Mouse (Mus musculus) ES-Bruce4 (cell line): Measurements from ENCODE around the gene Bloc1s4. TPM values are rescaled to one million over a fixed set of nuclear protein-coding genes. Genes with fewer than 3 reads are reported as not detected.

Experiments
- H3K27ac ChIP-seq: 2 replicates; pipeline ENCODE4 v1.5.1; 2012; ENCODE audit warnings: low read length, inconsistent platforms; ENCODE audit not compliant: insufficient read depth
- H3K27me3 ChIP-seq: 2 replicates; pipeline ENCODE4 v1.6.1; 2012; ENCODE audit warnings: mild to moderate bottlenecking, low read length, inconsistent platforms; ENCODE audit not compliant: control insufficient read depth, poor library complexity, insufficient read depth, severe bottlenecking
- H3K36me3 ChIP-seq: 2 replicates; pipeline ENCODE4 v1.6.1; 2012; ENCODE audit warnings: inconsistent platforms, mild to moderate bottlenecking, low read length, moderate library complexity; ENCODE audit not compliant: control insufficient read depth, poor library complexity, insufficient read depth, severe bottlenecking
- H3K4me1 ChIP-seq: one replicate; pipeline ENCODE4 v1.8.1; 2011; ENCODE audit warnings: low read length; ENCODE audit not compliant: control insufficient read depth, insufficient read depth
- H3K4me3 ChIP-seq: 2 replicates; pipeline ENCODE4 v1.5.1; 2011; ENCODE audit warnings: low read depth, mild to moderate bottlenecking, low read length
- H3K9ac ChIP-seq: 2 replicates; pipeline ENCODE4 v1.6.1; 2012; ENCODE audit warnings: low read depth, mild to moderate bottlenecking, inconsistent platforms; ENCODE audit not compliant: poor library complexity, severe bottlenecking
- H3K9me3 ChIP-seq: replicated peaks from 2 replicates; pipeline ENCODE4 v1.6.1; 2012; ENCODE audit warnings: mild to moderate bottlenecking, low read length, inconsistent platforms; ENCODE audit not compliant: control insufficient read depth, poor library complexity, insufficient read depth, severe bottlenecking
- CTCF ChIP-seq: IDR thresholded peaks from one replicate; pipeline ENCODE4 v1.8.1; 2011; ENCODE audit warnings: low read depth, low read length
- EP300 ChIP-seq: IDR thresholded peaks from 2 replicates; pipeline ENCODE4 v1.6.1; 2011; ENCODE audit warnings: low read depth, low read length; ENCODE audit not compliant: insufficient read depth
- POLR2A ChIP-seq: IDR thresholded peaks from one replicate; pipeline ENCODE4 v1.8.1; 2011; ENCODE audit warnings: low read length; ENCODE audit not compliant: insufficient read depth
- polyA plus RNA-seq: library from polyadenylated mRNA; stranded (reverse); fragments of >200 nt; gene quantifications from 2 replicates; pipeline ENCODE4 v1.2.4, GENCODE M21; 2011; ENCODE audit warnings: low read depth; ENCODE audit not compliant: missing spikeins, insufficient read depth, insufficient read length

Gene Bloc1s4
- polyA plus RNA-seq, 1 experiment = 8.6 TPM

DNA sequence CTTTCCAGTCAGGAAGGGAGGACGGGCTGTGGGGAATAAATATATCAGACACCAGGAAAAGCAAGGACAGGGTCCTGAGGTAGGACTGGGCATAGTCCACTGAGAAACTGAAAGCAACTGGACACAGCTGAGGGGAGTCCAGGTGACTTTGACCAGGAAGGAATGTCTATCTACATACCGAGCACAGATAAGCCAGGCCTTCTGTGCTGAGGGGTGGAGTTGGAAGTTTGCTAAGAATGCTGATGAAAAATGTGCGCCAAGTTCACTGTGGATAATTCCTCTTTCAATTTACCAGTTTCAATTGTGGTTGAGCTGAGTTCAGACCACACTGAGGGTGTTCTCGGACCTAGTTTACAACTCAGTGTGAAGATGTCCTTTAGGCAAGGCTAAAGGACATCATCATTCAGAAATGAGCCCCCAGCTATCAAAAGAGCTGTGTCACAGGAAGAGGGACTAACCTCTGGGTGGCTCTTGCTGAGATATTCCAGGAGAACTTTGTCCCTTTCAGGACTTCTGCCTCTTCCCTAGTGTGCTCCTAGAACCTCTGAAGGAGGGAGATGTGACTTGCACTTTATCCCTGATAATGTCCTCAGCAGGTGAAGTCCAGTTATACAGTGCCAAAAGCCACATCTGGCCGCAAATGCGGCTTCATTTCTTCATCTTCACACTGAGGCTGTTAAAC is 47.4 kb downstream of the Bloc1s4 start:
- Histone ChIP-seq H3K4me3 (no peak overlapping the region), H3K9ac (no peak overlapping the region), H3K9me3 (no peaks in the 10 kb centered on the region), H3K27ac (no peak overlapping the region), H3K27me3 (no peaks in the 10 kb centered on the region), H3K4me1 (no peaks in the 10 kb centered on the region), H3K36me3 (no peaks in the 10 kb centered on the region)
- no peak for TF ChIP-seq POLR2A
- no peak for TF ChIP-seq CTCF
- no peak for TF ChIP-seq EP300

DNA sequence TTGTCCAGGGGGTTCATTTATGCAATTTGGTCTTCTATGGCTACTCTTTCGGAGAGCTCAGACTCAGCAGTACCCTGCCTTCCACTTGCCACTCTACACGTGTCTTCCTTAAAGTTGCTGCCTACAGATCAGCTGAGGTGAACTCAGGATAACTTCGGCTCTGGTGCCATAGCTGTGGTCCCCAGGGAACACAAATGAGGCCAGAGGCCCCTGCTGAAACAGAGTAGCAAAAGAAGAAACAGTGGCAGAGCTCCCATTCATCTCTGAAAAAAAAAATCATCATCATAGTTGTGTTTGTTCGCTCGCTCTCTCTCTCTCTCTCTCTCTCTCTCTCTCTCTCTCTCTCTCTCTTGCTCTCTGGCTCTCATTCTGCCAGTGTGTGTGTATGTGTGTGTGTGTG is 49.8 kb downstream of the Bloc1s4 start:
- Histone ChIP-seq H3K27me3 (no peaks in the 10 kb centered on the region), H3K4me3 (no peak overlapping the region), H3K9me3 (no peaks in the 10 kb centered on the region), H3K27ac (no peak overlapping the region), H3K9ac (no peak overlapping the region), H3K36me3 (no peaks in the 10 kb centered on the region), H3K4me1 (no peaks in the 10 kb centered on the region)
- TF ChIP-seq POLR2A = no peak
- no peak for TF ChIP-seq EP300
- no peak for TF ChIP-seq CTCF

DNA sequence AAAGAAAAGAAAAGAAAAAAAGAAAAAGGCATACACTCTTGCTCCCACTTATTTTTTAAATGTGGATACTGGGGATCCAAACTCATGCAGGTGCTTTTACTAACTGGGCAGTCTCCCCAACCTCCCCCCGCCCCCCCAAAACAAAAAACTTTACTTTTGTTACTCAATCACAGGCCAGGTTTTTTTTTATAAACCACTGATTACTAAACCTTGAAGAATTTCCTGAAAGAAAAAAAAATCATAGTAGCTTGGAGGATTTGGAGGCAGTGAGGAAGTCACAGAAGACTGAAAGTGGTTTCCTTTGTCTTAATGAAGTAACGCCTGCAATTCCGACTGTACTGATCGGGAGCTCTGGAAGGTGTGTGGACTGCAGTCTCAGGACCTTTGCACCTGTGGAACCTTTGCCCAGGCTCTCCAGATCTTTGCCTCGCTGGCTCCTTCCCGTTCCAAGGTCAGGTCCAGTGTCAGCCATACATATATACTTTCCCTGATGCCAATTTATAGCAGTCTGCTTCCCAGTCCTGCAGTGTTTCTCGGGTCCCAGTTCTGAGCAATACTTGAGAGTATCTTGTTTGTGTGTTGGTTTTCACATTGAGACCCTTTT is 50.3 kb downstream of the Bloc1s4 start:
- Histone ChIP-seq H3K36me3 (no peaks in the 10 kb centered on the region), H3K9ac (no peak overlapping the region), H3K4me1 (peaks cover 1% of the 10 kb centered on the region), H3K9me3 (no peaks in the 10 kb centered on the region), H3K27me3 (no peaks in the 10 kb centered on the region), H3K27ac (no peak overlapping the region), H3K4me3 (no peak overlapping the region)
- no peak for TF ChIP-seq EP300

Other genes starting within 250 kb of the Bloc1s4 start
- gene Tbc1d14, start 155.4 kb downstream of the Bloc1s4 start, polyA plus RNA-seq = 28.8 and 31.7 TPM in 2 replicates
- gene D5Ertd579e, start 52.6 kb downstream of the Bloc1s4 start, polyA plus RNA-seq = 44.1 and 44.8 TPM in 2 replicates
- gene Mrfap1, start 48.1 kb upstream of the Bloc1s4 start, polyA plus RNA-seq = 312 and 320 TPM in 2 replicates
- 10.5 and 11.4 TPM in 2 replicates for gene Man2b2, start 82.0 kb upstream of the Bloc1s4 start, polyA plus RNA-seq
- 14.6 and 15.9 TPM in 2 replicates for gene Ppp2r2c, start 119.9 kb upstream of the Bloc1s4 start, polyA plus RNA-seq
- 10.1 and 11.3 TPM in 2 replicates for gene Wfs1, start 240.6 kb upstream of the Bloc1s4 start, polyA plus RNA-seq